8 mouse cellular contexts compared by ENCODE assay signal in genomic region chr7:35086271-35086861, GRCm38 (mm10). TPM values are rescaled to one million over a fixed set of nuclear protein-coding genes. Genes with fewer than 3 reads are reported as not detected.
A peak's percentile ranks its signal among the peaks of the same experiment; 100 is the strongest.
DNase-seq lines count a peak whose midpoint lies in the region; ATAC-seq and TF ChIP-seq lines count a peak whose summit lies in the region.

No protein-coding gene starts in this region.

- TF ChIP-seq POLR2A in heart, adult 2 months (IDR thresholded peaks at IDR 0.05; ENCODE audit: insufficient read depth, low read depth, low read length), result no peak
- no peak for TF ChIP-seq POLR2A in kidney, adult 2 months (IDR thresholded peaks at IDR 0.05; ENCODE audit: low read depth, low read length)
- TF ChIP-seq POLR2A in limb, embryonic 14.5 days (IDR thresholded peaks at IDR 0.05; ENCODE audit: borderline replicate concordance, extremely low read depth, insufficient read depth, insufficient read length), result no peak

- no peak for TF ChIP-seq EP300 in heart, adult 2 months (IDR thresholded peaks at IDR 0.05; ENCODE audit: insufficient read depth, low read depth, low read length)

- in situ Hi-C loops in Patski (cut with MboI; ENCODE audit: low pct_unique_long_range_greater_than_20kb), result no loop called here

- H3K4me3 ChIP-seq in heart, adult 2 months, result peak overlapping the region; percentile 32
- H3K4me3 ChIP-seq in kidney, adult 2 months (ENCODE audit: insufficient read depth, low read depth, low read length), result peak overlapping the region; percentile 22
- peak overlapping the region; percentile 19 for H3K4me3 ChIP-seq in limb, embryonic 14.5 days (replicated peaks; ENCODE audit: low read length)
- peak overlapping the region; percentile 32 for H3K4me3 ChIP-seq in midbrain, embryonic 16.5 days (ENCODE audit: low read depth, low read length)

- no peak overlapping the region for H3K9ac ChIP-seq in heart, adult 2 months (ENCODE audit: low read depth, low read length)
- H3K9ac ChIP-seq in limb, embryonic 14.5 days (ENCODE audit: low read depth, low read length, severe bottlenecking), result no peak overlapping the region
- H3K9ac ChIP-seq in midbrain, embryonic 16.5 days (ENCODE audit: low read depth, low read length), result peak overlapping the region; percentile 7; the same call in 1 of the 2 replicates

- H3K27ac ChIP-seq in heart, adult 2 months, result no peak overlapping the region
- no peak overlapping the region for H3K27ac ChIP-seq in kidney, adult 2 months (ENCODE audit: insufficient read depth, low read depth, low read length)
- 0 out of 2 replicates have a peak overlapping the region, but pooled peaks have one; percentile 3 for H3K27ac ChIP-seq in limb, embryonic 14.5 days (replicated peaks; ENCODE audit: low read depth, low read length)
- H3K27ac ChIP-seq in midbrain, embryonic 16.5 days (ENCODE audit: low read length), result no peak overlapping the region

- no peak for DNase-seq in Patski (ENCODE audit: low read depth, low spot score)
- DNase-seq in cerebellum, adult 9-11 months, result peak; percentile 18
- DNase-seq in heart, adult 2 months, result peak; percentile 36 to 37
- peak; percentile 75 for DNase-seq in kidney, adult 2 months
- DNase-seq in limb, embryonic 14.5 days (ENCODE audit: low spot score), result peak; percentile 70
- peak; percentile 63 for DNase-seq in yolk sac, embryonic 10.5 days (ENCODE audit: low spot score)

- CTCF ChIA-PET in Patski (lab: Charles Lee), result interaction anchor here (0.8 to 1.6 kb wide), 4 partner anchors 9 to 85 kb away, joined by 3 to 7 read pairs (median 4); partner anchors contain the start of gene Cebpa

- H3K9me3 ChIP-seq in limb, embryonic 14.5 days (ENCODE audit: control insufficient read depth, low read length), result no peaks in the 10 kb centered on the region
- no peaks in the 10 kb centered on the region for H3K9me3 ChIP-seq in midbrain, embryonic 16.5 days (replicated peaks; ENCODE audit: control insufficient read depth, low read length, poor library complexity, severe bottlenecking)

- under 1% methylated on average over 21 of the region's 21 CpGs for WGBS in heart, adult 2 months
- WGBS in kidney, adult 2 months, result 1% methylated on average over 21 of the region's 21 CpGs
- WGBS in limb, embryonic 14.5 days, result under 1% methylated on average over 21 of the region's 21 CpGs
- 2% methylated on average over 21 of the region's 21 CpGs for WGBS in midbrain, embryonic 16.5 days

- peak overlapping the region; percentile 56 for H3K4me2 ChIP-seq in limb, embryonic 14.5 days (replicated peaks; ENCODE audit: low read depth, low read length, severe bottlenecking)
- peak overlapping the region; percentile 57 for H3K4me2 ChIP-seq in midbrain, embryonic 16.5 days (ENCODE audit: low read length)

- ATAC-seq in Patski, result no peak
- ATAC-seq in limb, embryonic 14.5 days (ENCODE audit: low FRiP score, low read depth), result peak; percentile 79
- ATAC-seq in midbrain, embryonic 16.5 days, result peak; percentile 88
- no peak for ATAC-seq in erythroid progenitor cell, adult 5-6 weeks (replicated peaks; ENCODE audit: low FRiP score, poor library complexity, severe bottlenecking)

- POLR2A ChIA-PET in Patski (lab: Charles Lee), result no interaction called here

- H3K4me1 ChIP-seq in heart, adult 2 months (ENCODE audit: control insufficient read depth, insufficient read depth, low read length), result peaks cover 5% of the 10 kb centered on the region
- H3K4me1 ChIP-seq in kidney, adult 2 months (ENCODE audit: control insufficient read depth, insufficient read depth, low read length), result peaks cover 4% of the 10 kb centered on the region
- H3K4me1 ChIP-seq in limb, embryonic 14.5 days (ENCODE audit: control insufficient read depth, insufficient read depth, low read length), result peaks cover 1% of the 10 kb centered on the region; the same call in 1 of the 2 replicates
- H3K4me1 ChIP-seq in midbrain, embryonic 16.5 days (ENCODE audit: control insufficient read depth, insufficient read depth, low read length), result peaks cover 17% of the 10 kb centered on the region

- no peaks in the 10 kb centered on the region for H3K79me2 ChIP-seq in heart, adult 2 months (replicated peaks; ENCODE audit: control insufficient read depth, insufficient read depth, low read length)

- intact Hi-C loops in heart, adult 2 months (cut with DNase I), result no loop called here

- no peaks in the 10 kb centered on the region for H3K36me3 ChIP-seq in heart, adult 2 months (ENCODE audit: control insufficient read depth, insufficient read depth, low read length)
- H3K36me3 ChIP-seq in kidney, adult 2 months (ENCODE audit: control insufficient read depth, insufficient read depth, low read length), result no peaks in the 10 kb centered on the region
- H3K36me3 ChIP-seq in limb, embryonic 14.5 days (ENCODE audit: control insufficient read depth, insufficient read depth, low read length), result no peaks in the 10 kb centered on the region
- no peaks in the 10 kb centered on the region for H3K36me3 ChIP-seq in midbrain, embryonic 16.5 days (ENCODE audit: control insufficient read depth, insufficient read depth, low read length)

- peak; percentile 16 for TF ChIP-seq CTCF in Patski (IDR thresholded peaks at IDR 0.05)
- TF ChIP-seq CTCF in heart, adult 2 months (IDR thresholded peaks at IDR 0.05), result peak; percentile 23; the same call in 1 of the 2 replicates
- no peak; the same call in 1 of the 2 replicates for TF ChIP-seq CTCF in kidney, adult 2 months (conservative IDR thresholded peaks at IDR 0.05; ENCODE audit: insufficient read depth, insufficient read length, low read depth, low read length)

- no peaks in the 10 kb centered on the region for H3K27me3 ChIP-seq in Patski
- no peaks in the 10 kb centered on the region for H3K27me3 ChIP-seq in heart, adult 2 months (ENCODE audit: control insufficient read depth, insufficient read depth, low read length)
- H3K27me3 ChIP-seq in kidney, adult 2 months (replicated peaks; ENCODE audit: control insufficient read depth, insufficient read depth, low read length), result no peaks in the 10 kb centered on the region
- no peaks in the 10 kb centered on the region for H3K27me3 ChIP-seq in limb, embryonic 14.5 days (ENCODE audit: control insufficient read depth, insufficient read depth, low read length)
- no peaks in the 10 kb centered on the region for H3K27me3 ChIP-seq in midbrain, embryonic 16.5 days (ENCODE audit: control insufficient read depth, insufficient read depth, low read depth, low read length)

RNA-seq across cellular contexts. Expression of gene Cebpg, which starts 30.0 kb away (rescaled TPM):
- 30.2 TPM for polyA plus RNA-seq in Patski (2021)
- 10 to 100 TPM; 21.9 to 26.1 TPM for total RNA-seq in heart, adult 2 months (2021)
- polyA plus RNA-seq in heart, adult 2 months (2012; rRNA removed), result 6.0 and 8.1 TPM in 2 replicates
- polyA plus RNA-seq in kidney, adult 2 months (2012; rRNA removed), result 8.3 and 10.0 TPM in 2 replicates
- 18.1 and 27.6 TPM in 2 replicates for polyA plus RNA-seq in limb, embryonic 14.5 days (2012; rRNA removed)
- 39.3 and 41.6 TPM in 2 replicates for polyA plus RNA-seq in limb, embryonic 14.5 days (2014; fragmentation: Nextera tagmentation; extraction: Ambion mirVana)
- polyA plus RNA-seq in midbrain, embryonic 16.5 days (2015; fragmentation: Nextera tagmentation; extraction: Ambion mirVana), result 24.2 and 27.3 TPM in 2 replicates
- total RNA-seq in erythroid progenitor cell, adult 5-6 weeks (2015; ENCODE audit: low replicate concordance), result 41.1 and 56.6 TPM in 2 replicates
- 55.4 and 81.1 TPM in 2 replicates for total RNA-seq in erythroid progenitor cell, adult 5-6 weeks (2017; ENCODE audit: low replicate concordance)

RNA-seq across cellular contexts. Expression of gene Cebpa, which starts 32.7 kb away (rescaled TPM):
- 12.8 TPM for polyA plus RNA-seq in Patski (2021)
- total RNA-seq in heart, adult 2 months (2021), result 1 to 10 TPM; 7.3 to 7.8 TPM
- polyA plus RNA-seq in heart, adult 2 months (2012; rRNA removed), result 8.6 and 16.5 TPM in 2 replicates
- polyA plus RNA-seq in kidney, adult 2 months (2012; rRNA removed), result 41.6 and 55.2 TPM in 2 replicates
- polyA plus RNA-seq in limb, embryonic 14.5 days (2012; rRNA removed), result 23.6 and 25.4 TPM in 2 replicates
- polyA plus RNA-seq in limb, embryonic 14.5 days (2014; fragmentation: Nextera tagmentation; extraction: Ambion mirVana), result 13.0 and 14.6 TPM in 2 replicates
- 0.33 and 0.51 TPM in 2 replicates for polyA plus RNA-seq in midbrain, embryonic 16.5 days (2015; fragmentation: Nextera tagmentation; extraction: Ambion mirVana)
- 8.3 and 9.6 TPM in 2 replicates for total RNA-seq in erythroid progenitor cell, adult 5-6 weeks (2015; ENCODE audit: low replicate concordance)
- total RNA-seq in erythroid progenitor cell, adult 5-6 weeks (2017; ENCODE audit: low replicate concordance), result 0.30 and 1.3 TPM in 2 replicates

Comparison
In these comparisons a context has a peak if more than half of its experiments do, and no peak if none do; other contexts are left out.
1. ATAC-seq: peak in limb, embryonic 14.5 days (single experiment) and midbrain, embryonic 16.5 days (single experiment); none in Patski (single experiment) and erythroid progenitor cell, adult 5-6 weeks (single experiment).
2. Peak in every context shown above with its lines, with median percentiles within 50 percentile points of each other: H3K4me3 ChIP-seq.